In genomic region chr3:152512517-152512916, GRCm38 (mm10) we compare ENCODE assay signal across 11 mouse cellular contexts.
DNase-seq lines count a peak whose midpoint lies in the region; ATAC-seq and TF ChIP-seq lines count a peak whose summit lies in the region.
"Had no signal": no experiment of that assay in that cellular context is flagged by ENCODE, and none has a peak within 500 bp of the region (broad histone marks: within the 10 kb centered on the region; RNA-seq: fewer than 3 reads in every experiment).

No protein-coding gene starts in this region.

- H3K4me3 ChIP-seq in kidney, postnatal 0 days (replicated peaks; ENCODE audit: low read depth, low read length) = no peak overlapping the region
- no peak overlapping the region for H3K4me3 ChIP-seq in MEL (ENCODE audit: control insufficient read depth in 1 of 2, insufficient read depth in 1 of 2, low read depth in 2 of 2, low read length in 2 of 2)
- H3K4me3 ChIP-seq in liver, embryonic 12.5 days = no peak overlapping the region
- H3K4me3 ChIP-seq: embryonic facial prominence, embryonic 15.5 days had no signal

- H3K9me3 ChIP-seq in kidney, postnatal 0 days (replicated peaks; ENCODE audit: low read length) = no peaks in the 10 kb centered on the region
- H3K9me3 ChIP-seq in MEL (replicated peaks; ENCODE audit: insufficient read depth, low read length) = no peaks in the 10 kb centered on the region
- 0 out of 2 replicates have a peak, but pooled peaks cover 4% of the 10 kb centered on the region for H3K9me3 ChIP-seq in liver, embryonic 12.5 days (replicated peaks)
- H3K9me3 ChIP-seq: embryonic facial prominence, embryonic 15.5 days had no signal

- no peaks in the 10 kb centered on the region for H3K36me3 ChIP-seq in kidney, postnatal 0 days (ENCODE audit: insufficient read depth, low read length)
- H3K36me3 ChIP-seq in MEL (ENCODE audit: control insufficient read depth in 1 of 2, insufficient read depth in 2 of 2, low read length in 2 of 2) = no peaks in the 10 kb centered on the region
- H3K36me3 ChIP-seq in liver, embryonic 12.5 days = no peaks in the 10 kb centered on the region
- H3K36me3 ChIP-seq: embryonic facial prominence, embryonic 15.5 days had no signal

- H3K79me2 ChIP-seq in MEL (ENCODE audit: control insufficient read depth, insufficient read depth, low read length, poor library complexity) = no peaks in the 10 kb centered on the region

- no peak overlapping the region for H3K4me2 ChIP-seq in kidney, postnatal 0 days (ENCODE audit: low read length)
- H3K4me2 ChIP-seq in liver, embryonic 12.5 days = no peak overlapping the region
- H3K4me2 ChIP-seq: embryonic facial prominence, embryonic 15.5 days; midbrain, embryonic 11.5 days had no signal

- WGBS in kidney, postnatal 0 days = 55% methylated on average over 2 of the region's 2 CpGs
- WGBS in liver, embryonic 12.5 days (ENCODE audit: insufficient replicate concordance) = 23% methylated on average over 2 of the region's 2 CpGs

- no peak for TF ChIP-seq RAD21 in MEL (IDR thresholded peaks at IDR 0.05; ENCODE audit: low read depth, low read length)

- H3K4me1 ChIP-seq in kidney, postnatal 0 days (replicated peaks; ENCODE audit: insufficient read depth, low read length) = no peaks in the 10 kb centered on the region
- peaks cover 8 to 9% of the 10 kb centered on the region in 2 experiments for H3K4me1 ChIP-seq in MEL (ENCODE audit: control insufficient read depth in 1 of 2, insufficient read depth in 2 of 2, low read length in 2 of 2)
- H3K4me1 ChIP-seq in liver, embryonic 12.5 days = no peaks in the 10 kb centered on the region
- H3K4me1 ChIP-seq: embryonic facial prominence, embryonic 15.5 days had no signal

- H3K27ac ChIP-seq in kidney, postnatal 0 days = no peak overlapping the region
- no peak overlapping the region for H3K27ac ChIP-seq in MEL (ENCODE audit: control insufficient read depth, low read depth, low read length)
- H3K27ac ChIP-seq in liver, embryonic 12.5 days = no peak overlapping the region
- H3K27ac ChIP-seq: embryonic facial prominence, embryonic 15.5 days had no signal

- no peak for TF ChIP-seq CTCF in kidney, postnatal 0 days (IDR thresholded peaks at IDR 0.05; ENCODE audit: low read depth)
- TF ChIP-seq CTCF in MEL (IDR thresholded peaks at IDR 0.05 in 2 of 3, conservative IDR thresholded peaks at IDR 0.05 in 1 of 3; ENCODE audit: control insufficient read depth in 1 of 3, insufficient read depth in 1 of 3, low read depth in 2 of 3, low read length in 3 of 3, poor library complexity in 1 of 3, severe bottlenecking in 1 of 3) = no peak

- DNase-seq in kidney, postnatal 0 days (ENCODE audit: low spot score) = peak; percentile 71
- no peak for DNase-seq in kidney, adult 8-10 months
- peak; percentile 29 for DNase-seq in MEL (ENCODE audit: low read depth, low spot score)
- peak; percentile 57 for DNase-seq in adrenal gland, postnatal 10 days
- DNase-seq in lung, postnatal 36 days = peak; percentile 33
- no peak for DNase-seq in left cerebral cortex, adult 8-10 months (ENCODE audit: low spot score in 2 of 2)
- DNase-seq: cerebellum, postnatal 10 days; thymus, postnatal 36 days had no signal

- TF ChIP-seq EP300 in MEL (IDR thresholded peaks at IDR 0.05; ENCODE audit: low read depth in 1 of 2, low read length in 2 of 2) = no peak

- no peak overlapping the region for H3K9ac ChIP-seq in kidney, postnatal 0 days (ENCODE audit: low read depth, low read length)
- H3K9ac ChIP-seq in MEL (ENCODE audit: control insufficient read depth, low read depth, low read length, poor library complexity, severe bottlenecking) = no peak overlapping the region
- no peak overlapping the region for H3K9ac ChIP-seq in liver, embryonic 12.5 days
- H3K9ac ChIP-seq: embryonic facial prominence, embryonic 15.5 days had no signal

- H3K27me3 ChIP-seq in kidney, postnatal 0 days (ENCODE audit: insufficient read depth, low read length) = no peaks in the 10 kb centered on the region
- no peaks in the 10 kb centered on the region for H3K27me3 ChIP-seq in MEL (ENCODE audit: control insufficient read depth in 1 of 2, insufficient read depth in 2 of 2, low read length in 2 of 2)
- H3K27me3 ChIP-seq in liver, embryonic 12.5 days (replicated peaks) = peaks cover 11% of the 10 kb centered on the region; the same call in 1 of the 2 replicates
- H3K27me3 ChIP-seq: embryonic facial prominence, embryonic 15.5 days had no signal

- no peak for ATAC-seq in kidney, postnatal 0 days (replicated peaks; ENCODE audit: low FRiP score, low read depth)
- no peak for ATAC-seq in liver, embryonic 12.5 days

- TF ChIP-seq POLR2A in MEL (IDR thresholded peaks at IDR 0.05; ENCODE audit: control insufficient read depth in 1 of 2, insufficient read depth in 1 of 2, low read depth in 1 of 2, low read length in 2 of 2, poor library complexity in 1 of 2) = no peak

TF ChIP-seq in MEL, 35 proteins besides CTCF, POLR2A, EP300 and RAD21:
- TF ChIP-seq MYC (IDR thresholded peaks at IDR 0.05; ENCODE audit: low read depth, low read length) (no peak), BHLHE40 (IDR thresholded peaks at IDR 0.05; ENCODE audit: borderline replicate concordance, low read depth, low read length) (peak; percentile 80; the same call in 1 of the 2 replicates)
TF ChIP-seq in MEL: peak in this region for 1.

Comparison
In these comparisons a context has a peak if more than half of its experiments do, and no peak if none do; other contexts are left out.
1. DNase-seq: peak in kidney, postnatal 0 days (single experiment), MEL (single experiment), adrenal gland, postnatal 10 days (single experiment) and lung, postnatal 36 days (single experiment); none in kidney, adult 8-10 months (0 of 2) and left cerebral cortex, adult 8-10 months (0 of 2).